Mouse (Mus musculus): ENCODE data around the gene Glce. TPM values are rescaled to one million over a fixed set of nuclear protein-coding genes. Genes with fewer than 3 reads are reported as not detected.
A peak's percentile ranks its signal among the peaks of the same experiment; 100 is the strongest.

Glce gene
- total RNA-seq, 2 experiments from 2014 or later = 8.4 to 8.5 TPM

DNA sequence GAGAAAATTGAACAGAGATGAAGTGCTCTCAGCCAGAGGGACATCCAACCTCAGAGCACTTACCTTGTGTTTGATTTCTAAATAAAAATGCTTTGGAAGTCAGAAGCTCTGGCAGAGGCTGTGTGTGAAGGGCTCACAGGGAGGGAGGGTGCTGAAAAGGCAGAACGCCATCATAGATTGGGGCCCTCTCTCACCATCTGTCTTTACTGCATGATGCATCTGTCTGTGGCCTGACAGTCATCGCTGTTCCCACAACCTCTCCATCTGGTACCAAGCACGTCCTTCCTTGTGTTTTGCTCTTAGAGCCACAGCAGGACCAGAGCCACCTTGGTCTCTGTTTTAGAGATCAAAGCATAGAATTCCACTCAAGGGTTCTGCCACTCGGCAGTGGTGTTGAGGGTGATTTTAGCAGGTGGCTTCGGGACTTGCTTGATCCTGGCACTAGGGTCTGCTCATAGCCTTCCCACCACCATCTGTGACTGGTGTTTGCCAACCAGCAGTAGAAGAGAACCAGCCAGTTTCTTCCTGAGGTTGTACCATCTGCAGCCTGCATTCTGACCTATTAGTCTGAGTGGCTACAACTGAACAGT is 3.6 kb upstream of the Glce start:
- no peak for ATAC-seq (replicated peaks; ENCODE audit: low FRiP score, low TSS enrichment, poor library complexity, severe bottlenecking)

DNA sequence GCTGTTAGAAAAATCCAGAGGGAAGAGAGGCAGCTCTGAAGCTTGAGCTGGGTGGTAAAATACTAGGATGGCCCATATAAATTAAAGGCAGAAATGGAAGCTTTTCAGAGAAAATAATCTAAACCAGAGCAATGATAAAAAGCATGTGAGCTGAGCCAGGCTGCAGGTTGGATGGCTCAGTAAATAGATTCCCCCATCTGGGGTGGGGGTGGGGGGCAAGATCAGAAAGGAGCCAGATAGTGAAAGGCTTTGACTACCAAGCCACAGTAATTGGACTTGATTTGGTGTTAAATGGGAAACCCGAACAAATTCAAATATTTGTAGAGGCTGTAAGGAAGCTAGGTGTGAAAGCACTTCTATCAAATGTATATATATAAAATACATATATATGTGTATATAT is 1.8 kb upstream of the Glce start:
- ATAC-seq (replicated peaks; ENCODE audit: low FRiP score, low TSS enrichment, poor library complexity, severe bottlenecking) = no peak

DNA sequence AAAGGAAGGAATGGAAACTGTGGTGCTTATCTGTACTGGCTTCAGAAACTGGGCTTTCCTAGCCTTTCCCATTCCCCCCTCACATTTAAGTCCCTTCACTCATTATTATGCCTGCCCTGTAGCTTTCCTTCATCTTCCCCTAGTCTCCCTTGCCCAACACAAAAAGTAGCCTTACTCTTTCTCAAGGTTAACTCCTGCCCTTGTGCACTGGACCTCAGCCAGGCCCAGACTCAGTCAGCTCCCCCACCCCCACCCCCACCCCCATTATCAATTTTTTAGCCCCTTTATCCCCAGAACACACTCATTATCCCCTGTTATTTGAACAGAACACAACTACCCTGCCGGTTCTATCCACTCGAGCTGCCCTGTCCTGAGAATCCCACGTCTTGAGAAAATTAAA is 1.0 kb upstream of the Glce start:
- no peak for ATAC-seq (replicated peaks; ENCODE audit: low FRiP score, low TSS enrichment, poor library complexity, severe bottlenecking)

DNA sequence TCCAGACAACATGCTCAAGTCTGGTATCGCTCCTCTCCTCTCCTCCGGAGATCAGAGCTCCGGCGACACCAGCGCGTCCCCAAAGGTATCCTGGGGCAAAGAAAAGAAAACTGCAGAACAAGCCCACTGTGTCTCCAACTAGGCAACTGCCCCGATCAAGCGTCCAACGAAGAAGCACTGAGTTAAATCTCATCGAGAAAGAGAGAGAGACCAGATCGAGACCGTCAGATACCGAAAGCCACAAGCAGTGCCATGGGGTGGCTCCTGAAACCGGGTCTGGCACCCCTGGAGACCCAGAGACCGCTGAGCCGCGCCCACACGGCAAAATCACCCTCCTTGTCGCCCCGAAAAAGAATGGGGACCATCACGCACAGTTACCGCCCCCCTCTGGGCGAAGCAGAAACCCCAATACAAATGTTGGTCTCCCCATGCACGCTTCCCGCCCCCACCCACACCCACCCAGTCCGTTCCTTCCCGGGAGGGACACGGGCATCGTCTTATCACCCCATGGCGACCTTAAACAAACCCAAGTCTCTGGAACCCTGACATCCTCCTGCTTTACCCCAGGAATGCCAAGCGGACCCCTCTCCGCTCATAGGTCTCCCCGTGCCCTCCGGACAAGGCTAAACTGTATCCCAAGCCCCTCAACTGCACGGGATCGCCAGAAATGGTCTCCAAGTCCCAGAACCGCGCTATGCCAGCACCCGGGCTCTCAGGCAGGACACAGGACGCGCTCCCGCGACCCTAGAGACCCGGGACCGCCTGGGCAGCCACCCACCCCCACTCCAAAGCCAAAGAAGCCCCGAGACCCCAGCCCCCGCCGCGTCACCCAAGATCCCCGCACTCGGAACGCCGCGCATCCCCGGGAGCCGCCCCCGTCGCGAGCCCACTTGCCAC is 656 bp downstream of the Glce start:
- ATAC-seq (replicated peaks; ENCODE audit: low FRiP score, low TSS enrichment, poor library complexity, severe bottlenecking) = peak; percentile 10; the same call in 1 of the 2 replicates

DNA sequence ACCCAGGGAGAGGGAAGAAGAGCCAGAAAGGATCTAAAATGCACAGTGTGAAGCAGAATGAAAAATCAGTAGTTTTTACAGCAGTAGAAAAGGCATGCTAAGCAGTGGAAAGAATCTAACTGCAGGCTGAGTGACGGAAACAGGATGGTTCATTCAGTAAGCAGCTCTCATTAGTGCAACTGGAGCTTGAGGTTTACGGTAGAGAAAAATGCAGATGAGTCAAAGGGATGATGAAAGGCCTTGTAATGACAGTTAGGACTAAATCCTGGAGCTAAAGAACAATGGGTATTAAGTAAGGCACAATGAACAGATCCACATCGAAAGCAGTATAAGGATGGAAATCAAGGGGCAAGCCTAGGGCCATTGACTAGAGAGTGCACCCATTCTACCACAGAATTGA is 3.7 kb downstream of the Glce start:
- ATAC-seq (replicated peaks; ENCODE audit: low FRiP score, low TSS enrichment, poor library complexity, severe bottlenecking) = no peak

DNA sequence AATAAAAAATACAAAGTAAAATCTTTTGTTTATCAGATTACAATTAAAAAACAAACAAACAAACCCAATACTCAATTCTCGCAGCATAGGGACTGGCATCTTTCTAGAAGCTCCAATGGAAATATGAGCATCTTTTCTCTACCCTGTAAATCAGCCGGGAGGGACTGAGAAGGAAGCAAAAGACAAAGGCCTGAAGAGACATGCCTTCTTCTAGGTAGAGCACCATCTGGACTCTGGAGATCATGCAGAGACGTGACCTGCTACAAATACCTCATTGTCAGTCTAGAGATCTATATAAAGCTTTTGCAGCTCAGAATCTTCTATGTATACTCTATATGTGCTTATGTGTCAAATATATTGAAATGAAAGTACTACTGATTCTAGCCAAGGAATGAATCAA is 6.6 kb downstream of the Glce start:
- no peak for ATAC-seq (replicated peaks; ENCODE audit: low FRiP score, low TSS enrichment, poor library complexity, severe bottlenecking)

DNA sequence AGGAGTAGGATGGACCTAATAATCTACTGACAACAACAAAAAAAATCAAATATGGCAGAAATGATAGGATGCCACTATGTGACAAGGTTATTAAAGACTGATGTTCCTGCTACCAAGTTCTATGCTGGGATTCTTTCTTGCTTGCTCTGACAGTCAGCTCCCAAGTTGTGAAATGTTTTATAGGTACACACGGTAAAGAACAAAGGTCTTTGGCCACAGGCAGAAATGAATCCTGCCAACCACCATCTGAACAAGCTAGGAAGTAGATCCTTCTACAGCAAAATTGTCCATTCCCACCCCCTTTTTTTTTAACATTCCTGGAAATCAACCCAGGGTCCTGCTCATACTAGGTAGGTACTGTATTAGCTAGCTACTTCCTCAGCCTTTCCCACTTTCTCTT is 25.9 kb downstream of the Glce start:
- ATAC-seq (replicated peaks; ENCODE audit: low FRiP score, low TSS enrichment, poor library complexity, severe bottlenecking) = no peak

DNA sequence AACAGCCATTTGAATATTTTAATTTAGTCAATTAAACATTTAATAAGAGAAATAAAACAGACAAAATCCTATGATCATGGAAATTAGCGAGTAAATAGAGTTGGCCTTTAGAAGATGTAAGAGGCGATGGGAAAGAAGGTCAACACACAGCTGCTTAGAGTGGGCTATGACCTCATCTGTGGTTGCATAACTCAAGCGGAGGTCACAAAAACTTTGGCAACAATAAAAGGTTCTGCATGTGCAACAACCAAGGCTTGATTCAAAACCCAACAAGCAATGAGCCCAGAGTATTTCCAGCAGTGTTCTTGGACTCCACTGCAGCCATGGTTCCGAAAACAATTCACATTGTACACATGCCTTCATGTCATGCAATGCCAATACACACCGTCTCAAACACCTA is 30.9 kb downstream of the Glce start:
- no peak for ATAC-seq (replicated peaks; ENCODE audit: low FRiP score, low TSS enrichment, poor library complexity, severe bottlenecking)

DNA sequence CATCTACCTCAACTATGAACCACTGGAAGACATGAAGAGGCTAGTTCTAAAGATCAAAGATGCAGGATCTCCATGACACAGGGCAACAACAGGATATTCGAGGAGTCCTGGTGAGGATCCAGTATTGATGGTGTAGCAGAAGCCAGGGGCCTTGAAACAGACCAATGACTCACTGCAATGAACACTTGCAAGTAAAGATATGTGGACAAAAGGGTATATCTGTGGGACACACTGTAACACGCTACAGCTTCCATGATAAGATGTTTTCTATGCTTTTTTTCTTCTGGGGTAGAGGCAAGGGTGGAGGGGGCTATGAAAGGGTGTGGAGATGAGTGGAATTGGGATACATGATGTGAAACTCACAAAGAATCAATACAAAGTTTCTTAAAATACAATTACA is 36.9 kb downstream of the Glce start:
- no peak for ATAC-seq (replicated peaks; ENCODE audit: low FRiP score, low TSS enrichment, poor library complexity, severe bottlenecking)

DNA sequence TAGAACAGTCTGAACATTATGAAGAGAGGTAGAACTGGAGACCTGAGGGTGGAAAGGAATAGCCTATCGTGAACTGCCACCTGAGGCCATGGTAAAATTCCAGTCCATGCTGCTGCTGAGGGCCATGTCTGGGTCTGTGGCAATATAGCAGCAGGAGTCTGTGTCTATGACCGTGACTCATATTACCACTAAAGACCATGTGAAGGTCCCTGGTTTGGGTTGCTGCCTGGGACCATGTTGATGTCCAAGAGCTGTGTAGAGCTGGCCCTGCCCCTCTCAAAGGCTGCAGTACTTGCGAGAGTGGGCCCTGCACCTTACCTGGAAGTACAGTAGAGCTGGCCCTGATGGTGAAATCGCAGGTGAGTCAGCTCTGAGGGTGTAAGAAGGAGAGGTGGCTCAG is 37.6 kb downstream of the Glce start:
- no peak for ATAC-seq (replicated peaks; ENCODE audit: low FRiP score, low TSS enrichment, poor library complexity, severe bottlenecking)

DNA sequence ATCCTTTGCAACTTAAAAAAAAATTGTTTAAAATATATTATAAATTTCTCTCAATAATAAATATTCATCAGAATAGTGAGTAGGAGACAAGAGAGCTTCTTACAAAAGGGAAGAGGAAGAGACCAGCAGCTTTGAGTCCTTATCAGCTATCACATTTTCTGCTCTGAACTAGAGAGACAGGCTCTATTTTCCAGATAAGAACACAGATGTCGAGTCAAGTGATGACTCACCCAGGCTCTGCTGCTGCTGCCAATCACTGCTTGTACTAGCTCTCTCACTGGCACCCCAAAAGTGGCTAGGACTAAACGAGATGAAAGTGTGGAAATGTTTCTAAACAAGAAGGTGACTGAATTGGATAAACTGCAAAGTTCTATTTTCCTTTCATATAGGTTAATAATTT is 39.5 kb downstream of the Glce start:
- ATAC-seq (replicated peaks; ENCODE audit: low FRiP score, low TSS enrichment, poor library complexity, severe bottlenecking) = peak; percentile 84; the same call in 1 of the 2 replicates

DNA sequence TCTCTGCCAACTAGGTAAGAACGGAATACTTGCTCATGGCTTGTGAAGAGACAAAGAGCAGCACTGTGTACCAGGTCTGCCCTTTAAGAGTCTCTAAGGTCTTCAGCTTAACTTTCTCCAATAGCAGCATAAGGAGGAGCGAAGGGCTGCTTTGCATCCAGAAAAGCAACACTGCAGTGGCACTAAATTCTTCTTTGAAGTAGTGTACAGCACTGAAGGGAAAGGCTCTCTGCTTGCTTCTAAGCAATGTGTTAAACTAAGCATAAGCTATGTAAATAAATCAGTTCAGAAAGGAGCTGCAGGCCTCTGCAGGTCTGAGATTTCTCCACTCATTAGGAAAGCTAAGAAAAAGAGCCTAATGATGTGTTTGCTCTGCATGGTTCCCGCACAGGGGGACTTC is 40.9 kb downstream of the Glce start:
- no peak for ATAC-seq (replicated peaks; ENCODE audit: low FRiP score, low TSS enrichment, poor library complexity, severe bottlenecking)

DNA sequence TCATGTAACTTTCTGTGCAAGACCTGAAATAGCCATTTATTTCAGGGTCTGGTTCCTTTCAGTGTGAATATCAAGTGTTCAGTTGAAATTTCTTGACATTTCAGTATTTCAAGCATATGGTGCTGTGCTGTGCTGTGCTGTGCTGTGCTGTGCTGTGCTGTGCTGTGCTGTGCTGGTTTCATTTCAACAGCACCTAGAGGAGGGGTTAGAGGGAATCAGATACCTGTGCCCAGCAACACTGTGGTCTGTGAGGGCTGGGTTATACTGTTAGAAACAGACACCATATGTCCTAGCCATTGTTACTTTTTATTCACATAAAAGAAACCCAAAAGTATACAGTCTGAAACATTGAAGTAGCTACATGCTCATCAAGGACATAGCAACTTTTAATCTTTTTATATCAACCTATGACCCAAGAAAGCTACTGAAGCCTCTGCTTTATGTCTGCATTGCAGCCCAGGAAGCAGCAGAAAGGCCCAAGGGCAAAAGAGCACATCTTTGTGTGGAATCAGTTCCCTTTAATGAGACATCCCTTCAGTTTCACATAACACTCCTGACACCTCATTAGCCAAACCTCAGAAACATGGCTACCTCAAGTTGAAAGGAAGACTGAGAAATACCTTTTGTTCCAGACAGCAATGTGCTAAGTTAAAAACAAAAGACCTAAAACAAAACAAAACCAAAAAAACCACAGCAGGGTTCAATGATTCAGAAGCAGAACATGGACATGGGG is 42.3 kb downstream of the Glce start:
- ATAC-seq (replicated peaks; ENCODE audit: low FRiP score, low TSS enrichment, poor library complexity, severe bottlenecking) = no peak

DNA sequence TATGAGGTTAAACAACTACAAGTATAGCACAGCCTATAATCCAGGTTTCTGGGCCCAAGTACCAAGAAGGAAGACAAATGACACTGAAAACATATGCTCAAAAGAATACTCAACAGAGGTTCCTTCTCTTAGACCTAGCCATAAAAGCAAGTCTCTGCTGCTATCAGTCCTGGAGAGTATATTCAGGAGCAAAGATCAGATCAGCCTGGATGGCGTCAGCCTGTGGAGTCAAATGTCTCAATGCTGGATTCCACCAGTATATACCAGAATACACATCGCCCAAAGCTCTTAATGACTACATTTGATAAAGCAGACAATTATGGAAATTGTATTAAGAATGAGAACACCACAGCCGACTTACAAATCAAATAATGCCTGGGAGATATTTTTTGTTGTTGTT is 60.2 kb downstream of the Glce start:
- ATAC-seq (replicated peaks; ENCODE audit: low FRiP score, low TSS enrichment, poor library complexity, severe bottlenecking) = no peak

DNA sequence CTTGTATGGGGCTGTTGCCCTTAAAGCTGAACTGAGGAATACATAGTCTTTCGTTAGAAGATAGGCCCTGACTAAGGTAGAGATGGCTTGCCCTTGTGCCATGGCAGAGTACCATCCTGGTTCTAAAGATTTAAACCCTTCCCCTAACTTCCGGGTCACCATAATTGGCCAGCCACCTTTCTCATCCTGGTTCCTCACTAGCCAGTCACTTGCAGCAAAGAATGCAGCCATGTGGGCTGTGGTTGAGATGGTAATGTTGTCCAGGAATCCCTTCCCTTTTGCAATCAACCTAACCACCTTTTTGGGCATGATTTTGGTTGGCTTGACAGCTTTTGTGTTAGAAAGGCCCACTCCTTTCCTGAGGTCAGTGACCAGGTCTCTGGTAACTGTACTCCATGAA is 62.0 kb downstream of the Glce start:
- ATAC-seq (replicated peaks; ENCODE audit: low FRiP score, low TSS enrichment, poor library complexity, severe bottlenecking) = no peak

DNA sequence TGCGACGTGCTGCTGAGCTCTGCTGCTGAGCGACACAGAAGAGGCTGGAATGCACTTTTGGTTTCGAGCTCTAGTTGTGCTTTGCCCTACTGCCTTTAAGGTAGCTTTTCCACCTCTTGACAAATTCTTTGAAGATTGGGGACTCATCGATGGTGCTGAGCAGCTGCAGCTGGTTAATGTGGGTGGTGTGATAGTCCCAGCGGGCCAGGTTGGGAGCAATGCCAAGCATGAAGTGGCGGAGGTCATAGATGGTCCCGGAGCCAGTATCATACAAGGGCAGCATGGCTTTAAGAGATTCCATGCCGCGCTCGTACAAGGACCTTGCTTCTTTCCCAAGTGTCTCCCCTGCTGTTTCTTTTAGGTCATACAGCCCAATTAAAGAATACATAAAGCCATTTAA is 62.5 kb downstream of the Glce start:
- ATAC-seq (replicated peaks; ENCODE audit: low FRiP score, low TSS enrichment, poor library complexity, severe bottlenecking) = no peak

DNA sequence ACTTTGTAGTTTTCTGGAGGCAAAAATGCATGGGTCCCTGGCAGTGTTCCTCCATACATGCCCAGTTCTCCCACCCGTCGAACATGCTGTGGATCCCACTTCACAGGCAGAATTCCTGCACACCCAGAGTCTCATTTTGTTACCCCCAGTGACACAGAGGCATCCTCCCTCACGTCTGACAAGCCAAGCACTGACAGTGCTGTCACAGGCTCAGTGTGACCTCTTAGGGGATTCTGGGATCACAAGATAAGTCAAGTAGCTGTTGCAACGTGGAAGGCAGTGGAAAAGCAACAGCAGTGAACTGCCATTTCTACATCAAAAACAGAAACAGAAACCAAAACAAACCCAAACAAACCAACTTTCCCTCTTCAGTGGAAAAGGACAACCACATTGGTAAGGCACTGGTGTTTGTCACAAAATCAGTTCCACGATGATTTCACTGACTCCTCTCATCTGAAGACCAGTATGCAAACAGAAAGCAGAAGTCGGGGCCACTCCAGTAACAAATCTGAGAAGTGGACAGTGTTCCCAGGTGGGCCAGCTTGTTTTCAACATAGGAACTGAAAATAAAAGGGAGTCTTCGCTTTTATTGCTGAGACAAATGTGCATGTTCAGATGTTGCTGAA is 64.5 kb downstream of the Glce start:
- ATAC-seq (replicated peaks; ENCODE audit: low FRiP score, low TSS enrichment, poor library complexity, severe bottlenecking) = no peak

DNA sequence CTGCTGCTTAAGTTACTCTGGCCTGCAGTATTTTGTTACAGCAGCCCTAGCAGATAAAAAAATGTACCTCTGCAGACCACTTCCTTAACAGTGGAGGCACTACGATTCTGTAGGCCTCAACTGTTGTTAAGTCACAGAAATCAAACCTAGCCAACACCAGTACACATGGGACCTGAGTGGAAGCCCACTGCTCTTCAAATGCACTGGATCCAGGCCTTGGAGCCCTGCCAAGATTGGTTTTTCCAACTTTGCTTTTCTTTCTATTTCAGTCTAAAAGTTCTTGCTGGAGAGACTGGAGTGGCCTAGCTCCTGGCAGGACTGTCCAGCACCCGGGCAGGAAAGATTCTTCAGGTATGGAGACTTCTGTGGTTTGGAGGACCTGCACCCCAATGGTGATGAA is 66.2 kb downstream of the Glce start:
- ATAC-seq (replicated peaks; ENCODE audit: low FRiP score, low TSS enrichment, poor library complexity, severe bottlenecking) = no peak

DNA sequence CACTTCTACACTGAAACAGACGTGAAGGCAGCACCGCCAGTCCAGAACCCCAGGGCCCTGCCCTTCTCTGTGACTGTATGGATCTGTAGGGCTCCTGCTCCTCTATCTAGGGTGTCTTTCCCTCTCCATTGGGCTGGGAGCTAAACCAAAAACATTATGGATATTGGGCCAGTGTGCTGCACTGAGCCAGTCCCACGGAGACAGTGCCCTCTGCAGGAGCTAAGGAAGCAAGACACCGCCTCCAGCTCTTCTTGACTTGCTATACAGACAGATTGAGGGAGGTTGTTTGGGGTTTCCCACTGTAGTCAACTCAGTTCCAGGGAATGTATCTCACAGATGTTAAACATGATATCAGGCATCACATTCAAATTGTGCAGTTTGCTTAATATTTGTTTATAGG is 71.7 kb downstream of the Glce start:
- peak; percentile 68; the same call in 1 of the 2 replicates for ATAC-seq (replicated peaks; ENCODE audit: low FRiP score, low TSS enrichment, poor library complexity, severe bottlenecking)

DNA sequence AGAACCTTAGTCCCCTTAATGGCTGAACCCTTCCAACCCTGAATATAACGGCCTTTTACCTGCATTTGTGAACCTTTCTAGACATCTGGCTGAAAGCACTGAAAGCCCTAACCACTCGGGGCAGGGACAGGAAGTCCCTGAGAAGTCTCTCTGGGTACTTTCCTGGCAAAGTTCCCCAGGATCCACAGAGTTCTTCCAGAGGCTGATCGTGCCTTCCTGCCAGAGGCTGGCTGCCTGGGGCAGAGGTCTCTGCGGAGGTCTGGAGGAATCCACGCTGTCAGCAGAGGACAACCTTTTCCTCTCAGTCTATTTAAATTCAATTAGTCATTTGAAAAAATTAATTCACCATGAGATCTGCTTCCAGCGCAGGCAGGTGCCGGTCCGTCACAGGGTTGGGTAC is 73.3 kb downstream of the Glce start:
- no peak for ATAC-seq (replicated peaks; ENCODE audit: low FRiP score, low TSS enrichment, poor library complexity, severe bottlenecking)

Measured in megakaryocyte-erythroid progenitor cell, adult 5-6 weeks (primary cell).